In the genomic region with DNA sequence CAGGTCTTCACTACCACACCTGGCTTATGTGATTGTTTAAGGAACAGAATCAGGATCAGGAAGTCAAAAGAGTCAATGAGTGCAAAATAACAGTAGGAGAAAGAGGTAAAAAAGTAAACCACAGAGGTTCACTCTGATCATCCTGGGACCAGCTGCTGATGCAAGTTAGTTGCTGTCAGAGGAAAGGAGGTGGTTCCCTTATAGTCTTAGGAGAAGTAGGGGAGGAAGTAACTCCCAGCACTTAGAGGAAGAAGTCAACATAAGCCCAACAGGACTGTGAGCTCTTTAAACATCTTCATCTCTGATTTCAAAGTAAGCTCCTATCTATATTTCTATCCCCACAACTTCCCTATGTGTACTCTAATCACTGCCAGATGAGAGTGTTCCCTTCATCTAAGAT, we compare ENCODE assay signal across 29 mouse cellular contexts. TPM values are rescaled to one million over a fixed set of nuclear protein-coding genes. Genes with fewer than 3 reads are reported as not detected.
A peak's percentile ranks its signal among the peaks of the same experiment; 100 is the strongest.
DNase-seq lines count a peak whose midpoint lies in the region; ATAC-seq and TF ChIP-seq lines count a peak whose summit lies in the region.
"Had no signal": no experiment of that assay in that cellular context is flagged by ENCODE, and none has a peak within 500 bp of the region (broad histone marks: within the 10 kb centered on the region; RNA-seq: fewer than 3 reads in every experiment).

No protein-coding gene starts in this region.

- no peaks in the 10 kb centered on the region for H3K79me2 ChIP-seq in liver, adult 2 months (ENCODE audit: control insufficient read depth, insufficient read depth, low read length)

- intact Hi-C loops in gastrocnemius, adult 2 months (cut with DNase I): no loop called here

- H3K27ac ChIP-seq in liver, adult 2 months (replicated peaks; ENCODE audit: insufficient read depth, low read depth, low read length): peak overlapping the region; percentile 48; the same call in 1 of the 2 replicates
- no peak overlapping the region for H3K27ac ChIP-seq in gastrocnemius, adult 2 months
- no peak overlapping the region for H3K27ac ChIP-seq in intestine, embryonic 15.5 days
- H3K27ac ChIP-seq: embryonic facial prominence, embryonic 13.5 days; embryonic facial prominence, embryonic 15.5 days; forebrain, embryonic 10.5 days; forebrain, embryonic 12.5 days had no signal

- ATAC-seq in granulocyte monocyte progenitor cell, adult 5-6 weeks (replicated peaks; ENCODE audit: poor library complexity, severe bottlenecking): peak; percentile 73
- ATAC-seq in megakaryocyte progenitor cell, adult 5-6 weeks (replicated peaks; ENCODE audit: poor library complexity): peak; percentile 60
- 0 out of 2 replicates have a peak, but pooled peaks have one; percentile 26 for ATAC-seq in neutrophil, adult 5-6 weeks (ENCODE audit: extremely low read depth, insufficient number of reproducible peaks, low FRiP score, poor library complexity, severe bottlenecking)
- ATAC-seq in inflammation-experienced regulatory T-cells, adult 6 months: no peak
- no peak for ATAC-seq in intestine, embryonic 15.5 days
- ATAC-seq: activated CD4-positive, CD25-positive, alpha-beta regulatory T cell, adult 4 months; CD4-positive, CD25-positive, alpha-beta regulatory T cell, adult 4 months; forebrain, embryonic 14.5 days; Patski had no signal

- H3K4me1 ChIP-seq in liver, adult 2 months (ENCODE audit: control insufficient read depth, insufficient read depth, low read length): peaks cover 4% of the 10 kb centered on the region; the same call in 1 of the 2 replicates
- no peaks in the 10 kb centered on the region for H3K4me1 ChIP-seq in intestine, embryonic 15.5 days (replicated peaks)
- H3K4me1 ChIP-seq: embryonic facial prominence, embryonic 13.5 days; embryonic facial prominence, embryonic 15.5 days; forebrain, embryonic 10.5 days; forebrain, embryonic 12.5 days had no signal

- H3K4me2 ChIP-seq in intestine, embryonic 15.5 days (replicated peaks): no peak overlapping the region
- H3K4me2 ChIP-seq: embryonic facial prominence, embryonic 13.5 days; embryonic facial prominence, embryonic 15.5 days; forebrain, embryonic 12.5 days had no signal

- TF ChIP-seq CTCF in liver, adult 2 months (IDR thresholded peaks at IDR 0.05; ENCODE audit: low read depth, low read length): no peak
- TF ChIP-seq CTCF in gastrocnemius, adult 2 months (IDR thresholded peaks at IDR 0.05): no peak

- H3K27me3 ChIP-seq in liver, adult 2 months (ENCODE audit: control insufficient read depth, insufficient read depth, low read length): no peaks in the 10 kb centered on the region
- H3K27me3 ChIP-seq in intestine, embryonic 15.5 days (replicated peaks): no peaks in the 10 kb centered on the region
- H3K27me3 ChIP-seq: CH12.LX; embryonic facial prominence, embryonic 13.5 days; embryonic facial prominence, embryonic 15.5 days; forebrain, embryonic 12.5 days had no signal

- no peaks in the 10 kb centered on the region for H3K36me3 ChIP-seq in liver, adult 2 months (ENCODE audit: control insufficient read depth, insufficient read depth, low read length)
- no peaks in the 10 kb centered on the region for H3K36me3 ChIP-seq in intestine, embryonic 15.5 days
- H3K36me3 ChIP-seq: embryonic facial prominence, embryonic 13.5 days; embryonic facial prominence, embryonic 15.5 days; forebrain, embryonic 10.5 days; forebrain, embryonic 12.5 days; G1E had no signal

- no peak for TF ChIP-seq POLR2A in liver, adult 2 months (IDR thresholded peaks at IDR 0.05; ENCODE audit: extremely low read depth, insufficient read depth, low read length)

- no peaks in the 10 kb centered on the region for H3K9me3 ChIP-seq in intestine, embryonic 15.5 days
- H3K9me3 ChIP-seq: embryonic facial prominence, embryonic 13.5 days; embryonic facial prominence, embryonic 15.5 days; forebrain, embryonic 10.5 days; forebrain, embryonic 12.5 days; G1E had no signal

- no peak overlapping the region for H3K4me3 ChIP-seq in liver, adult 2 months (ENCODE audit: insufficient read depth, low read depth, low read length)
- no peak overlapping the region for H3K4me3 ChIP-seq in gastrocnemius, adult 2 months
- no peak overlapping the region for H3K4me3 ChIP-seq in intestine, embryonic 15.5 days (replicated peaks)
- H3K4me3 ChIP-seq: embryonic facial prominence, embryonic 13.5 days; embryonic facial prominence, embryonic 15.5 days; erythroblast, embryonic 14.5 days; forebrain, embryonic 10.5 days; forebrain, embryonic 12.5 days had no signal

- no peak overlapping the region for H3K9ac ChIP-seq in liver, adult 2 months (ENCODE audit: low read depth, low read length)
- no peak overlapping the region for H3K9ac ChIP-seq in intestine, embryonic 15.5 days
- H3K9ac ChIP-seq: embryonic facial prominence, embryonic 13.5 days; embryonic facial prominence, embryonic 15.5 days; forebrain, embryonic 12.5 days had no signal

- no peak for DNase-seq in liver, adult 2 months (ENCODE audit: extremely low read depth, low read depth, low spot score)
- DNase-seq in liver: no peak
- no peak for DNase-seq in gastrocnemius, adult 2 months
- DNase-seq: adrenal gland, postnatal 10 days; adrenal gland, postnatal 25 days; B cell, adult 2 months; cerebellum, adult 11 months; cerebellum, adult 18-20 months; cerebellum, adult 8-10 months; cerebellum, adult 9-11 months; cerebellum, postnatal 14 days; cerebellum, postnatal 36 days; embryo, embryonic 11 days had no signal

RNA-seq across cellular contexts. Expression of gene Gk, which starts 26.4 kb away (rescaled TPM):
- 76.4 and 80.6 TPM in 2 replicates for total RNA-seq in liver, adult 2 months (2014; rRNA removed)
- 9.2 and 9.5 TPM in 2 replicates for polyA plus RNA-seq in liver, adult 2 months (2012; rRNA removed)
- 13.0 and 18.7 TPM in 2 replicates for total RNA-seq in granulocyte monocyte progenitor cell, adult 5-6 weeks (2014; fragmentation: Nextera tagmentation)
- 15.2 and 18.1 TPM in 2 replicates for total RNA-seq in granulocyte monocyte progenitor cell, adult 5-6 weeks (2017)
- total RNA-seq in megakaryocyte progenitor cell, adult 5-6 weeks (2015): 15.1 and 16.7 TPM in 2 replicates
- total RNA-seq in megakaryocyte progenitor cell, adult 5-6 weeks (2017): 16.2 and 17.2 TPM in 2 replicates
- 56.2 and 64.9 TPM in 2 replicates for total RNA-seq in neutrophil, adult 5-6 weeks (2017)
- 1 to 10 TPM; 2.5 to 3.3 (median 3.2) TPM for polyA plus RNA-seq in inflammation-experienced regulatory T-cells, adult 6 months (2017; shearing (Covaris generic))
- total RNA-seq in gastrocnemius, adult 2 months (2021): 1 to 10 TPM; 1.5 to 2.1 TPM
- polyA plus RNA-seq in intestine, embryonic 15.5 days (2015; fragmentation: Nextera tagmentation; extraction: Ambion mirVana): 24.5 and 25.4 TPM in 2 replicates
- polyA plus RNA-seq: erythroblast, embryonic 14.5 days had no signal

Comparison
In these comparisons a context has a peak if more than half of its experiments do, and no peak if none do; other contexts are left out.
1. ATAC-seq: peak in granulocyte monocyte progenitor cell, adult 5-6 weeks (single experiment), megakaryocyte progenitor cell, adult 5-6 weeks (single experiment) and neutrophil, adult 5-6 weeks (single experiment); none in inflammation-experienced regulatory T-cells, adult 6 months (single experiment) and intestine, embryonic 15.5 days (single experiment).
2. RNA of gene Gk, which starts 26.4 kb away (total RNA-seq): 76.4 to 80.6 TPM in liver, adult 2 months, 56.2 to 64.9 TPM in neutrophil, adult 5-6 weeks, 15.1 to 17.2 TPM in megakaryocyte progenitor cell, adult 5-6 weeks and 13.0 to 18.7 TPM in granulocyte monocyte progenitor cell, adult 5-6 weeks; 1.5 to 2.1 TPM in gastrocnemius, adult 2 months; every median in the first group is over 4 times any median in the second.